Mouse (Mus musculus): ENCODE results near the gene Fam228b. TPM values are rescaled to one million over a fixed set of nuclear protein-coding genes. Genes with fewer than 3 reads are reported as not detected.

The Fam228b gene
- polyA plus RNA-seq (2014; fragmentation: Illumina TruSeq; extraction: RNeasy Lipid Tissue Mini Kit (QIAGEN cat#74804); ENCODE audit: low read depth, low replicate concordance): 5.7 TPM

GRCm38 (mm10) chr12:4768492-4769332 is at the start of gene Fam228b, which contains the start of gene Pfn4:
Gene Fam228b (minus strand): TSS chr12:4769267.
Gene Pfn4 (plus strand): TSS chr12:4769022.

GRCm38 (mm10) chr12:4817361-4818101 is 48.5 kb upstream of the Fam228b start, which contains the start of gene Sf3b6:
Gene Sf3b6 (plus strand): TSS chr12:4817544.

DNA sequence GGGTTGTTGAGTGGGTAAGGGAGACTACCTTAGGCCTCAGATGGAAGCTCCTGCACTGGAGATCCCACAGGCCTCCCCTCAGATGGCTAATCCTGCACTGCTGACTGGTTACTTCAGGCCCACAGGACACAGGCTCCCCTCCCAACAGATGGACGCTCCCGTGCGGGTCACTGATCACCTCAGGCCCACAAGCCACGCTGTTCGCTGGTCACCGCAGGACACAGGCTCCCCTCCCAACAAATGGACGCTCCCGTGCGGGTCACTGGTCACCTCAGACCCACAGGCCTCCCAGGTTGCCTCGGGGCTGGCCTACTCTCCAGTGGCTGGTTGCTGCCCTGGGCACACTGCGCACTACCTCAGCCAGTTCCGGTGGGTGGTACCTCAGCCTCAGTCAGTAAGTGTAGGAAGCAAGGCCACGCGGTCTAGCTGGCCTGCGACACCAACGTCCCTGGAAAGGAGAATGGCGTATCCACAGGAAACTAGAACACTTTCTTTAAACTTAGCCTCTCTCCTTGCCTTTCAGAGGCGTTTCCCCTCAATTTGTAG is 31.0 kb downstream of the Fam228b start, which contains the start of gene Fam228a:
Gene Fam228a (minus strand): TSS at position 400 of the 546 bp plus-strand sequence.

Other genes with a start within 250 kb of the Fam228b start
- gene Itsn2, start 176.6 kb downstream of the Fam228b start, polyA plus RNA-seq (2014; fragmentation: Illumina TruSeq; extraction: RNeasy Lipid Tissue Mini Kit (QIAGEN cat#74804); ENCODE audit: low read depth, low replicate concordance): 37.5 TPM
- not detected for gene Gm3625, start 176.3 kb downstream of the Fam228b start, polyA plus RNA-seq (2014; fragmentation: Illumina TruSeq; extraction: RNeasy Lipid Tissue Mini Kit (QIAGEN cat#74804); ENCODE audit: low read depth, low replicate concordance)
- 0.32 TPM for gene Fam228a, start 30.8 kb downstream of the Fam228b start, polyA plus RNA-seq (2014; fragmentation: Illumina TruSeq; extraction: RNeasy Lipid Tissue Mini Kit (QIAGEN cat#74804); ENCODE audit: low read depth, low replicate concordance)
- gene Pfn4, start 245 bp downstream of the Fam228b start, polyA plus RNA-seq (2014; fragmentation: Illumina TruSeq; extraction: RNeasy Lipid Tissue Mini Kit (QIAGEN cat#74804); ENCODE audit: low read depth, low replicate concordance): 2.0 TPM
- gene Sf3b6, start 48.3 kb upstream of the Fam228b start, polyA plus RNA-seq (2014; fragmentation: Illumina TruSeq; extraction: RNeasy Lipid Tissue Mini Kit (QIAGEN cat#74804); ENCODE audit: low read depth, low replicate concordance): 160 TPM
- not detected for gene Fkbp1b, start 72.3 kb upstream of the Fam228b start, polyA plus RNA-seq (2014; fragmentation: Illumina TruSeq; extraction: RNeasy Lipid Tissue Mini Kit (QIAGEN cat#74804); ENCODE audit: low read depth, low replicate concordance)
- 4.9 TPM for gene Wdcp, start 74.0 kb upstream of the Fam228b start, polyA plus RNA-seq (2014; fragmentation: Illumina TruSeq; extraction: RNeasy Lipid Tissue Mini Kit (QIAGEN cat#74804); ENCODE audit: low read depth, low replicate concordance)
- not detected for gene Mfsd2b, start 105.1 kb upstream of the Fam228b start, polyA plus RNA-seq (2014; fragmentation: Illumina TruSeq; extraction: RNeasy Lipid Tissue Mini Kit (QIAGEN cat#74804); ENCODE audit: low read depth, low replicate concordance)
- 48.2 TPM for gene Ubxn2a, start 138.4 kb upstream of the Fam228b start, polyA plus RNA-seq (2014; fragmentation: Illumina TruSeq; extraction: RNeasy Lipid Tissue Mini Kit (QIAGEN cat#74804); ENCODE audit: low read depth, low replicate concordance)
- 10.8 TPM for gene Atad2b, start 148.1 kb upstream of the Fam228b start, polyA plus RNA-seq (2014; fragmentation: Illumina TruSeq; extraction: RNeasy Lipid Tissue Mini Kit (QIAGEN cat#74804); ENCODE audit: low read depth, low replicate concordance)